Mouse (Mus musculus): ENCODE results near the gene Stom.

Gene Stom

DNA sequence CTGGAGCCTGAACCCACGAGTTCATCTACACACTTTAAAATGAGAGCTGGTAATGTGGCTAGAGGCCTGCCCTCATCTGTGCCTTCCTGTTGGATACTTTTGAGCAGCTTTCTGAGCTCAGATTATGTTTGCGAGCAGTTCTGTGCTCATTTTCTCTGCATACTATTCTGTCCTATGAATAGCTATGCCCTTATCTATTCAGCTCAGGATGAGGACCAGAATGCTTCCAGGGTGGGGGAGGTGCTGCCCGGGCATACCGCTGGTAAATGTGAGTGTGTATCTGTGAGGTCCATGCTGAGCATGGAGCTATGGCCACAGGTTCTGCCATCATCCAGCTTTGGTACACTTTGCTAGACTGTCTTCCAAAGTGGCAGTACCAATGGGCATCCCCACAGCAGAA is 19.2 kb downstream of the Stom start:
- no peak for DNase-seq

DNA sequence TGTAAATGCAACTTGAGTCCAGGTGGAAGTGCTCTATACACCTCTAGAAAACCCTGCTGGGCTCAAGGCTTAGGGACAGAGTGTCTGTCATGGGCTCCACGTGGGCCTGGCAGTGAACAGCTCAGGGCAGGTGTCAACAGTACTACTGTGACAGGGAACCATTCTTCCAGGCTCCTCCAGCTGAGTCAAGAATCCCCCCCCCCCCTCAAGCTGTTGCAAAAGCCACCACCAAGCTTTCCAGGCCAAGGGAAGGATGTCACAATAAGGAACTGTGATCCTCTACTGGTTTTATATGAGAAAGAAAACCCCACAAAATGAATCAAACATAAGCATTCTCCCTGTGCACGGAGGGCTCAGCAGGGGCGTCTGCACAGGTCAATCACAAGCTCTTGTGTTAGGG is 22.5 kb downstream of the Stom start:
- no peak for DNase-seq

GRCm38 (mm10) chr2:35309906-35310493 is 26.8 kb downstream of the Stom start:
- DNase-seq = no peak

GRCm38 (mm10) chr2:35308166-35308565 is 28.6 kb downstream of the Stom start:
- DNase-seq = no peak

DNA sequence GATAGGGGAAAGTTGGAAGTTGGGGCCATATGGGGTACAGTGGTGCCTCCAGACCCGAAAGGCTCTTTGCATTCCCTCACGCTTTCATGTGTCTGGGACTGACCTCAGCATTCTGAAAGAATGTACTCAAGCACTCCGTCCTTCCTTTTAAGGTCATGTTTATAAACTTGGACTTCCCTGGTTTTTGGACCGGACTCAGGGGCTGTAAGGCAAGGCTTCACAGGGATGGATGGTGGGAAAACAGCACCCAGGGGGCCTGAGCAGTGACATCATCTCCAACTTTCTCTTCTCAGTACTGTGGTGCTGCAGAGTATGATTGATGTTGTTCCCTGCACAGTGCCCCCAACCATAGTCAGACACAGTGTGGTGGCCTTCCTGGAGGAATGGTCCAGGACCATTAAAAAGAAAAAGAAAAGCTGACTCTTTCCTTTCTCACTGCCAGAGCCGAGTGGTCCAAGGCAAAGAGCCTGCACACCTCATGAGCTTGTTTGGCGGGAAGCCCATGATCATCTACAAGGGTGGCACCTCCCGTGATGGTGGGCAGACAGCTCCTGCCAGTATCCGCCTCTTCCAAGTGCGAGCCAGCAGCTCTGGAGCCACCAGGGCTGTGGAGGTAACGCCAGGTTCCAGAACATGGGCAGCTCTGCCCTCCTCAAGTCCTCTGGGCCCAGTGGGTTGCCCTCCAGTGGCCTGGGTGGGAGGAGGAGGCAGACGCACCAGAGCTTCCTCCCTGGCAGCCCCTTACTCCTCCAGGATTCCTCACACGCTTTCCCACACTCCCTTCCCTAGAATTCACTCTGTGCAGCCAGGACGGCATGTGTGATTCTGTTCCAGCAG is 34.5 kb downstream of the Stom start:
- DNase-seq = no peak

GRCm38 (mm10) chr2:35299437-35299836 is 37.3 kb downstream of the Stom start:
- DNase-seq = no peak

GRCm38 (mm10) chr2:35297703-35298332 is 39.0 kb downstream of the Stom start:
- peak; percentile 56 to 58 for DNase-seq

- no peak for DNase-seq
Observed at GRCm38 (mm10) chr2:35293291-35293690, 43.5 kb downstream of the Stom start.

- no peak for DNase-seq
Observed at GRCm38 (mm10) chr2:35292700-35293099, 44.1 kb downstream of the Stom start.

DNA sequence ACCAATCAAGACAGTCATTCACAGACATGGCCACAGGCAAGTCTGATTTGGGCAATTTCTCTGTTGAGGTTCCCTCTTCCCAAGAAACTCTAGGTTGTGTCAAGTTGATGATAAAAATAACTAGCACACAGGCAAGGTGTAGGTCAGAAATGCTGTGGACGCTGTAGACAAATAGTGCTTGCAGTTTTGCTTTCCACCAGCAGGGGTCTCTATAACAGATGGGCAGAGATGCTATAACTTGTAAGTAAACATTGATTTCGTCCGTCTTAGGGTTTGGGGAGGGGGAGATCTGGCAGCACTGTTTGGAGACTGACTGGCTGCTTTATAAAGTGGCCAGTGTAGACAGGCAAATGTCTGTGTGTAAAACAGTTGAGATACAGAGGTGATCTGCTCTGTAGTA is 44.9 kb downstream of the Stom start:
- DNase-seq = no peak

- peak in 1 of 2 experiments; percentile 40 for DNase-seq
Observed at GRCm38 (mm10) chr2:35288758-35289635, 47.8 kb downstream of the Stom start.

DNA sequence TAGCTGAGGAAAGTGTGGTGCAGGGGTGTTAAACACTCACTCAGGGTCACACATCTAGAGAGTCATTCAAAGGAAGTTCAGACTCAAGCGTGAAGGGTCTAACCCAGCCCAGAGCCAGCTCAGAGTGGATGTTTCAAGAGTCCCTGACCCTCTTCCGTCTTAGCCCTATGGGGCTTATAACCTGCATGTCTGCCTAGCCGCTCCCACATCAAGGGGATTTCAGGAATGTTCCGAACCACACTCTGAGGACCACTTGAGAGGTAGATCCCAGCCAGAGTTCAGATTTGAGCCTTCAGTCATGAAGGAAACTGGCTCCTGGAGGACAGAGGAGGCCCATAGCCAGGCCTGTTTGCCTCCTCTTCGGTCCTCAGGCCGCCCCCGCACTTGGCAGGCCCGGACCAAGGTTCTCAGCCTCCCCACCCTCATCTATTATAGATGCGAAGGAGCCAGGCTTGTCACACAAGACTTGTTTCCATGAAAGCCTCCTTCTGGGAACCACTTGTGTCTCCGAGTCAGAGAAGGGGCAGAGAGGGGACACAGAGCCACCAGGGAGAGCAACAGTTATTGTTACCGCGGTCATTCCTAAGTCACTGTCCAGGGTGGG is 49.7 kb downstream of the Stom start:
- no peak for DNase-seq

GRCm38 (mm10) chr2:35285209-35285608 is 51.6 kb downstream of the Stom start:
- no peak for DNase-seq

- no peak for DNase-seq
Observed at GRCm38 (mm10) chr2:35283997-35284396, 52.8 kb downstream of the Stom start.

DNA sequence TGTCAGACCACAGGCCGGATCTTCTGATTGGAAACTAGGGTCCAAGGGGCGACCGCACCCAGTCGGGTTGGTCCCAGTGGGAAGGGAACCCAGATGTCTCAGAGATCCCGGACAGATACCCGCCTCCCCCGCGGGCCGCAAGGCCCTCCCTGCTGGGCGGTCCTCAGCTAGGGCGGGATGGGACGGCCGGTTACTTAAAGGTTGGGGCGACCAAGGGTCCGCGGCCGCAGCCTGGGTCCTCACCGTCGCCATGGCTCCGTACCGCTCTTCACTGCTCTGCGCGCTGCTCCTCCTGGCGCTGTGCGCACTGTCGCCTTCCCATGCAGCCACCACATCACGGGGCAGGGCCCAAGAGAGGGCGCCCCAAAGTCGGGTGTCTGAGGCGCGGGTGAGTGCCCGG is 54.6 kb downstream of the Stom start:
- no peak for DNase-seq

- no peak for DNase-seq
Observed at GRCm38 (mm10) chr2:35280001-35280400, 56.8 kb downstream of the Stom start.

- no peak for DNase-seq
Observed at GRCm38 (mm10) chr2:35278371-35279210, 58.2 kb downstream of the Stom start.

- no peak for DNase-seq
Observed at GRCm38 (mm10) chr2:35277686-35278085, 59.1 kb downstream of the Stom start.

- no peak for DNase-seq
Observed at GRCm38 (mm10) chr2:35273536-35273935, 63.2 kb downstream of the Stom start.

DNA sequence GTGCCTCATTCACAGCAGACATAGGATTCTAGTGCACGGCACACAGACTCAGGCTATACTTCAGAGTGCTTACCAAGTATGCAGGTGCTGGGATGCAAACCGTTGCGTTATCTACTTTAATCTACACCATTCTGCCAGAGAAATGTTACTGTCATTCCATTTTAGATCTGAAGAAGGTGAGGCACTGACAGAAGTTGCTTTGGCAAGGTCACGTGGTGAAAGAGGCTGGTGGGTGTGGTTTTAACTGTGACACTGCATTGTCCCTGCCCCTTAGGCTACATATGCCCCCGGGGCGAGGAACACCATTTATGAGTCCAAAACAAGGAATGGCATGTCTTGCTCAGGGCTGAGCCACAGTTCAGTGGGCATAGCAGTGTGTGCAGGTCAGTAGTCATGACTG is 63.9 kb downstream of the Stom start:
- no peak for DNase-seq

DNA sequence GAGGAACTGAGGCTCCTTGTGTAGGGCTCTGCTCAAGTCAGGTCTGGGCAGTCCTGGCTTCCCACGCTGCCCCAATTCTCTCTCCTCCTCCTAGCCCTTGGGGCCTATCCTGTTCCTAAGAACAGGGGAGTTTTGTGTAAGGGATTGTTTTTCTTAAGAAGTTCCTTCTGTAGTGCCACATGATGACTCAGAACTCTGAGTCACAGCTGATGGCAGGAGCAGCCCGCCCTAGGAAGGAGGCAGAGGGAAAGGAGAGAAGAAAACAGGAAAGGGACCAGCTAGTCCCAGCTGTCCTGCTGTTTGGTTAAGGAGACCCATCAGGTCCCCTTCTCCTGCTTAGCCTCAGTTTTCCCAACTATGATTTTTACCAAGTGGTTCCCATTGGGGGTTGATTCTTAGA is 65.0 kb downstream of the Stom start:
- DNase-seq = no peak

DNA sequence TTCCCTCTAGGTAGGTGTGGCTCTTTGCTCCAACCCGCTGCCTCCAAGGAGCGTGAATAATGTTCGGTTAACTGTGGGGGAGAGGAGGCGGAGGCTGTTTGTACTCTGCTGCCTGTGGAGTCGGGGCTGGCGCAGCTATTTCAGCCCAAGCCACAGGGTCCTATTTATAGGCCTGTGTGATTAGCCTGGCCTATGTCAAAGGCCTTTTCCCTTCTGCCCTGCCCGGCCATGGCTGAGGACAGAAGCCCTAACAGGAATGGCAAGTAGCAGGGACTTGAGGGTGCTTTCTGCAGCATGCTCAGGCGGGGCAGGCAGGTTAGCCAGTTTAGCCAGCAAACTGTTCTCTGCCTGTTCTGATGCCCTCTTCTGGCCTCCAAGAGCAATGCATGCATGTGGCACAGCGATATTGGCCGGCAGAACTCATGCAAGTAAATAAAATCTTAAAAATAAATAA is 66.2 kb downstream of the Stom start:
- no peak for DNase-seq
